Mouse (Mus musculus) NIH3T3 (cell line): ENCODE measurements around the gene Esf1.
A peak's percentile ranks its signal among the peaks of the same experiment; 100 is the strongest.
"Not testable (repeated sequence)": the region's sequence is repeated elsewhere in the genome, so short reads cannot be mapped to it uniquely, and the experiment has no call there.

Source experiments
- DNase-seq: peaks from one replicate; pipeline ENCODE4 v3.0.0-alpha.2; 2012; ENCODE audit warnings: low read depth

Gene Esf1

GRCm38 (mm10) chr2:140096034-140096433 is 74.3 kb downstream of the Esf1 start:
- DNase-seq, result no peak

- no peak for DNase-seq
Observed at GRCm38 (mm10) chr2:140093433-140093832, 76.9 kb downstream of the Esf1 start.

GRCm38 (mm10) chr2:140084245-140084644 is 86.1 kb downstream of the Esf1 start:
- DNase-seq, result no peak

GRCm38 (mm10) chr2:140080747-140081577 is 89.4 kb downstream of the Esf1 start:
- DNase-seq, result peak; percentile 44

GRCm38 (mm10) chr2:140079284-140079683 is 91.1 kb downstream of the Esf1 start:
- DNase-seq, result not testable (repeated sequence)

DNA sequence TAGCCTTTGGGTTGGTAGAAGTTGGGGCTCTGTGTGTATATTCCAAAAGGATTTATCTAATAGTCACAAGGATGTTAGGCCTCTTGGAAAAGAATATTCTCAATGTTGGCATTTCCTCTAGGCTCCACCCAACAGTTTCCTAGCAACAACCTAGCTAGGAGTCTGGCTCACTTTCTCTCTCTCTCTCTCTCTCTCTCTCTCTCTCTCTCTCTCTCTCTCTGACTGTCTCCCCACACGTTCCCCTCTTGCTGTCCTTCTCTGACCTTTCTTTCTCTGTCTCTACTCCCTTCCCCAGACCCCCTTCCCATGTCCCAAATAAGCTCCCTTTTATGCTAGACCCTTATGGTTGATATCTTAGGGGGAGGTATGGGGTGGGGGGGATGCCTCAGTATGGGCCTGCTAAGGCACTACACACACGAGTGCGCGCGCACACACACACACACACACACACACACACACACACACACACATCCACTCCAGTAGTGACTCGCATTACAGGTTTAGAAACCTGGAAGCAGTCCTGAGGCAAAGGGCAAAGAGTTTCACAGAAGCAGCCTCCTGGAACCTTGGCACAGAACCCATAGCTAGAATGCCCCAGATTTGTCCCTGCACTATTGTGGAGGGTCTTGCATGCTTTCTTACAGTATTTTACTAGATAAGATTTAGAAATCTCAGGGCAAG is 91.6 kb downstream of the Esf1 start:
- peak; percentile 37 for DNase-seq

DNA sequence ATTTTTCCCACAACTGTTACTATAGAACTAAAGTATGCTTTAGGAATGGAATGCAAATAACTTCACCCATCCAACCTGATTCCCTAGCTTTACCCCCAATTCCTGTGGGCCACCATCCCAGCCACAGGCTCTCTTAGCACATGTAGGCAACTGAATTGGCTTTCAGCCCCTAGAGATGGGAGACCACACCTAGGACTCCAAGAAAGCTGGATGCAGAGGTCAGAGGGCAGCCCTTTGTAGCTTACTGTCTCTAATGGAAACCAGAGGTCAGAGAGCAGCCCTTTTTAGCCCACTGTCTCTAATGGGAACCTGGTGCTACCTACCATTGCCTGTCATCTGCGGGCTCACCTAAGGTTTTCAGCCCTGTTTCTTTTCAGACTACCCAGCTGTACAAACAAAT is 92.9 kb downstream of the Esf1 start:
- DNase-seq, result no peak

- no peak for DNase-seq
Observed at GRCm38 (mm10) chr2:140075150-140075549, 95.2 kb downstream of the Esf1 start.
